Mouse (Mus musculus) T-helper 17 cell (primary cell): ENCODE measurements around the gene Frmd7.

Experiments
- in situ Hi-C, 2 experiments: fragments of 300-600 bp; cut with MboI, MseI; formaldehyde crosslinking; loops; 1 replicate in 1 of 2; 2 replicates in 1 of 2; pipeline ENCODE4 v1.15.1; 2025; ENCODE audit warnings: high pct_unique_total_duplicates in 2 of 2

The Frmd7 gene

DNA sequence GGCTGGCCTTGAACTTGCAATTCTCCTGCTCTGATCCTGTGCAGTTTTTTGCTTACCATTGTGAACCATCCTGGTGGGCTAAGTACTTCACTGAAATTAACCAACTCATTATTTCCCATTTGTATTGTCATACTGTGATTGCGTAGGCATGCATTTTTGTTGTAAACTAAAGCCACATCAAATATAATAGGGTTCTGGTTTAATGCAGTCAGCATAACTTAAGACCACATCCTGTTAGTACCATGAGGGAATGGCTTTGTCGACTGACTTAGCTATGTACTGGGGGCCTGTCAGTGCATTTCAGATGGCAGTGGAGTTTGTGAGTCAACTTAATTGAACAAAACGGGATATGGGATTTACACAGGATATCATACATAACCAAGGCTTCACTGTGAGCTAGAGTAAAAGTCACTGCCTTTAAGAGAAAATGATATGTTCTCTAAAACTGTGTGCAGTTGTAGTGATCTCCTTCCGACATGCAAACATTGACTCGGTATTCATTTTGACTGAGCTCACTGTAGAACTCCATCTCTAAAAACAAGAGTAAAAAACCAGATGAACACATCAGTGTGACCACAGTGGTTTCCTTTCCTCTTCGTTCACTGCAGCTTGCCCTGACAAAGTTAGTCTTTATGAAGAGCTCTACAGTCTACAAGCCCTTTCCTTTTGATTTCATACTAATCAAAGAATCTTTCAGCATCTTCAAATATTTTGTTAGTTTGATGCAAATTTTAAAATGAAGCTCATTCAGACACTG, 68.1 kb downstream of the Frmd7 start:
- in situ Hi-C loops, result no loop called here

DNA sequence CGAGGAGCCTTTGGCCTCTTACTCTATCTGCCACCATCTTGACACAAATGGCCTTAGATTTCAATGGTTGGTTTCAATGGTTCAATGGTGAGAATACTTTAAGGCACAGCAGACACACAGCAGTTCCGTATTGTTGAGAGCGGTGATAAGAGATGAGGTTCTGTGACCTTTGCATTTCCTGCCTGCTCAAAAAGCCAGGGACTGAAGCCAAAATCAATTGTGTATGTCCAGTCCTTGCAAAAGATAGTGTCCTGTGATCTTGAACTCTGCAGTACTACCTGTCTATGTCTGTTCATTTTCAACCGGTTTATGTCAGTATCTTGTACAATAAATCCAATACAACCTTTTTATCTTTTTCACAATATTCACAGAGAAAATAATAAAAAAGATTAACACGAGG, 77.8 kb downstream of the Frmd7 start:
- in situ Hi-C loops, result no loop called here

- in situ Hi-C loops, result no loop called here
Measured at GRCm38 (mm10) chrX:50863771-50864170, 78.7 kb downstream of the Frmd7 start.

- in situ Hi-C loops, result loop anchor here in 1 of 2 experiments (10.0 kb wide), 1 partner anchor 614 kb away; no protein-coding TSS in a partner anchor
Measured at GRCm38 (mm10) chrX:50850428-50851184, 91.9 kb downstream of the Frmd7 start.
